Mouse (Mus musculus): ENCODE measurements at regions not wholly inside any gene's neighbourhood (a gene's known extent, or its start where the extent isn't known, plus 50 kb on each side); places are given as distances from the start of the nearest gene placed in this dataset.

GRCm38 (mm10) chr7:124604581-124604980 is 621.9 kb downstream of the Hs3st4 start:
- Histone ChIP-seq H3K27me3 (ENCODE audit: control insufficient read depth, insufficient read depth, low read length) (no peaks in the 10 kb centered on the region), H3K36me3 (ENCODE audit: control insufficient read depth, insufficient read depth, low read length) (no peaks in the 10 kb centered on the region), H3K27ac (ENCODE audit: insufficient read depth, low read depth, low read length) (no peak overlapping the region), H3K4me1 (ENCODE audit: control insufficient read depth, insufficient read depth, insufficient read length, low read length) (no peaks in the 10 kb centered on the region), H3K4me3 (ENCODE audit: low read depth, low read length) (no peak overlapping the region)
- TF ChIP-seq CTCF (IDR thresholded peaks at IDR 0.05; ENCODE audit: extremely low read depth, insufficient read length, insufficient replicate concordance, low read depth, low read length) (no peak), POLR2A (IDR thresholded peaks at IDR 0.05; ENCODE audit: low read depth, low read length) (no peak)
- WGBS = 73% methylated on average over 2 of the region's 2 CpGs

GRCm38 (mm10) chr7:124605978-124606377 is 623.3 kb downstream of the Hs3st4 start:
- no peaks in the 10 kb centered on the region for H3K27me3 ChIP-seq (ENCODE audit: control insufficient read depth, insufficient read depth, low read length)
- H3K4me3 ChIP-seq (ENCODE audit: low read depth, low read length) = no peak overlapping the region
- no peak overlapping the region for H3K27ac ChIP-seq (ENCODE audit: insufficient read depth, low read depth, low read length)
- no peaks in the 10 kb centered on the region for H3K4me1 ChIP-seq (ENCODE audit: control insufficient read depth, insufficient read depth, insufficient read length, low read length)
- TF ChIP-seq POLR2A (IDR thresholded peaks at IDR 0.05; ENCODE audit: low read depth, low read length) (no peak), CTCF (IDR thresholded peaks at IDR 0.05; ENCODE audit: extremely low read depth, insufficient read length, insufficient replicate concordance, low read depth, low read length) (no peak)
- H3K36me3 ChIP-seq (ENCODE audit: control insufficient read depth, insufficient read depth, low read length) = no peaks in the 10 kb centered on the region
- 61% methylated on average over 1 of the region's 1 CpGs for WGBS

GRCm38 (mm10) chr7:124607061-124607460 is 624.4 kb downstream of the Hs3st4 start:
- Histone ChIP-seq H3K27ac (ENCODE audit: insufficient read depth, low read depth, low read length) (no peak overlapping the region), H3K4me1 (ENCODE audit: control insufficient read depth, insufficient read depth, insufficient read length, low read length) (no peaks in the 10 kb centered on the region), H3K4me3 (ENCODE audit: low read depth, low read length) (no peak overlapping the region), H3K36me3 (ENCODE audit: control insufficient read depth, insufficient read depth, low read length) (no peaks in the 10 kb centered on the region), H3K27me3 (ENCODE audit: control insufficient read depth, insufficient read depth, low read length) (no peaks in the 10 kb centered on the region)
- TF ChIP-seq POLR2A (IDR thresholded peaks at IDR 0.05; ENCODE audit: low read depth, low read length) (no peak), CTCF (IDR thresholded peaks at IDR 0.05; ENCODE audit: extremely low read depth, insufficient read length, insufficient replicate concordance, low read depth, low read length) (no peak)

DNA sequence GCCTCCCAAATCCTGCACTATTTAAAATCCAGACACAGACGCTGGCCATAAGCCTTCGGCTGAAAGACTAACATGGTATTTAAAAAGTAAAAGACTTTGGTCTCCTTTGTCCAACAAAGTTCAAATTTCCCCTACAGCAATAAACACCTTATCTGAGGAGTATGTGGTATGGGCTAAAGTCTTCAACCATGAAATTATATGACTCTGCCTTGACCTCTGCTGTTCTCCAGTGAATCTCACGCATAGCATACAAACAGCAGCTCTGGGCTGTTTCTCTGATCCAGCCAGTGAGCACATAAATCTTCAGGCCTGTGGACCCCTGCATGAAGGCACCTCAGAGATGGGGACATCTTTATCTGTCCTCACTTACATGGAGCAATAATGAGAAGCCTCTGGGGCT is 627.8 kb downstream of the Hs3st4 start:
- WGBS = 43% methylated on average over 3 of the region's 3 CpGs
- Histone ChIP-seq H3K4me1 (ENCODE audit: control insufficient read depth, insufficient read depth, insufficient read length, low read length) (no peaks in the 10 kb centered on the region), H3K27ac (ENCODE audit: insufficient read depth, low read depth, low read length) (no peak overlapping the region), H3K4me3 (ENCODE audit: low read depth, low read length) (no peak overlapping the region), H3K36me3 (ENCODE audit: control insufficient read depth, insufficient read depth, low read length) (no peaks in the 10 kb centered on the region), H3K27me3 (ENCODE audit: control insufficient read depth, insufficient read depth, low read length) (no peaks in the 10 kb centered on the region)
- TF ChIP-seq POLR2A (IDR thresholded peaks at IDR 0.05; ENCODE audit: low read depth, low read length) (no peak), CTCF (IDR thresholded peaks at IDR 0.05; ENCODE audit: extremely low read depth, insufficient read length, insufficient replicate concordance, low read depth, low read length) (no peak)

DNA sequence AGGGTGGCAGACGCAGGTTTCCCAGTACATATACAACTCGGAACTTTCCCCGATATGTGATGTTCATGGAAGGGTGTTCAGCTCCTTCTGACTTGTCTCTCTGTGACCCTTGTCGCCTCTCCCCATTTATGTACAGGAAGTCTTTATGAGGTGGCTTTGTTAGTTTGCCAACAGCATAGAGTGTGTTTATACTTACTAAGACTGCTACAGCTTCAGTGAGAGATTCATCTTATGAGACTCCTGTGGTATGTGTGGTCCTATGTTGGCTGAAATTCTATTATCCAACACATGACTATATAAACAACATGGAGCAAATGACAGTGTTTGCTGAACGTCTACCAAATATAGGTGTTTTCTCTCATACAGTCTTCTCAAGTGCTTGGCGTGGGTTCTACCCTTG is 664.5 kb downstream of the Hs3st4 start:
- WGBS = 72% methylated on average over 6 of the region's 6 CpGs
- Histone ChIP-seq H3K36me3 (ENCODE audit: control insufficient read depth, insufficient read depth, low read length) (no peaks in the 10 kb centered on the region), H3K4me3 (ENCODE audit: low read depth, low read length) (no peak overlapping the region), H3K27ac (ENCODE audit: insufficient read depth, low read depth, low read length) (no peak overlapping the region), H3K4me1 (ENCODE audit: control insufficient read depth, insufficient read depth, insufficient read length, low read length) (no peaks in the 10 kb centered on the region), H3K27me3 (ENCODE audit: control insufficient read depth, insufficient read depth, low read length) (no peaks in the 10 kb centered on the region)
- no peak for TF ChIP-seq CTCF (IDR thresholded peaks at IDR 0.05; ENCODE audit: extremely low read depth, insufficient read length, insufficient replicate concordance, low read depth, low read length)
- no peak for TF ChIP-seq POLR2A (IDR thresholded peaks at IDR 0.05; ENCODE audit: low read depth, low read length)

DNA sequence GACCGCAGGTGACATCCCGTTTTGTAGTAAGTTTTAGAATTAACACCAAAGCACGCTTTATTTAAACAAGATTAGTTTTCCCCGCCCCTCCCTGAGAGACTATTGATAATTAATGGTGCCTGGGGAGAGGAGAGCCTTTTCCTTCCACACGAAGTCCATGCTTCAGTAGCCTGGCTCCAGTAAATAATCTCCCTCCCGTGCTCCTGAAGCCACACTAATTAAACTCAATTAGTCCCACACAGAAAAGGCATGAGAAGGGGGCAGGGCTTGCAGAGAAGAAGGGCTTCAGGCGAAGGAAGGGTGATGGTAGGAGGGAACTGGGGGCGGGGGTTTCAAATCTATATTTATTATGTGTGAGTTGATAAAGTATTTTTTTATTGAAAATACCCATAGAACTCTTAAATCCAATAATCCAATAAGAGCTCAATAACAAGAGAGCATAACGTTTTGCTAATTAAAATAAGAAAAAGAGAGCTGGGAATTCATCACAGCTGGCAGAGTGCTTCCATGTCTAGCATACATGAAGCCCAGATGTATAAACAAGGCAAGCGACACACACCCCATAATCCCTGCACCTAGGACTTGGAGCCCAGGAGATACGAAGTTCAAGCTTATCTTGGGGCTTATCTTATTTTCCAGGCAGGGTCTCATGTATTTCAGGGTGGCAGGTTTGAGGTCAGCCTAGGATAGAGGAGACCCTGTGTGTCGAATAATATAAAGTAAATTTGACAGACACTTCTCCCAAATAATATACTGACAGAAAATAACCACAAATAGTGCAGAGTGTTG is 684.7 kb downstream of the Hs3st4 start:
- TF ChIP-seq POLR2A (IDR thresholded peaks at IDR 0.05; ENCODE audit: low read depth, low read length) (no peak), CTCF (IDR thresholded peaks at IDR 0.05; ENCODE audit: extremely low read depth, insufficient read length, insufficient replicate concordance, low read depth, low read length) (no peak)
- Histone ChIP-seq H3K27ac (ENCODE audit: insufficient read depth, low read depth, low read length) (no peak overlapping the region), H3K27me3 (ENCODE audit: control insufficient read depth, insufficient read depth, low read length) (no peaks in the 10 kb centered on the region), H3K36me3 (ENCODE audit: control insufficient read depth, insufficient read depth, low read length) (no peaks in the 10 kb centered on the region), H3K4me3 (ENCODE audit: low read depth, low read length) (no peak overlapping the region), H3K4me1 (ENCODE audit: control insufficient read depth, insufficient read depth, insufficient read length, low read length) (no peaks in the 10 kb centered on the region)
- 33% methylated on average over 12 of the region's 12 CpGs for WGBS

- H3K27me3 ChIP-seq (ENCODE audit: control insufficient read depth, insufficient read depth, low read length) = no peaks in the 10 kb centered on the region
- H3K4me3 ChIP-seq (ENCODE audit: low read depth, low read length) = no peak overlapping the region
- TF ChIP-seq CTCF (IDR thresholded peaks at IDR 0.05; ENCODE audit: extremely low read depth, insufficient read length, insufficient replicate concordance, low read depth, low read length) = no peak
- no peak for TF ChIP-seq POLR2A (IDR thresholded peaks at IDR 0.05; ENCODE audit: low read depth, low read length)
- no peak overlapping the region for H3K27ac ChIP-seq (ENCODE audit: insufficient read depth, low read depth, low read length)
- no peaks in the 10 kb centered on the region for H3K36me3 ChIP-seq (ENCODE audit: control insufficient read depth, insufficient read depth, low read length)
- H3K4me1 ChIP-seq (ENCODE audit: control insufficient read depth, insufficient read depth, insufficient read length, low read length) = no peaks in the 10 kb centered on the region
- WGBS = 74% methylated on average over 4 of the region's 4 CpGs
Measured at GRCm38 (mm10) chr7:124668058-124668457, 685.4 kb downstream of the Hs3st4 start.
